Mouse (Mus musculus) heart, adult 9 months (tissue): ENCODE data around the gene Ssr1.

Experiments
- DNase-seq, 2 experiments: peaks; one replicate each; pipeline ENCODE4 v3.0.0; 2022; ENCODE audit warnings: low spot score in 2 of 2

The Ssr1 gene

DNA sequence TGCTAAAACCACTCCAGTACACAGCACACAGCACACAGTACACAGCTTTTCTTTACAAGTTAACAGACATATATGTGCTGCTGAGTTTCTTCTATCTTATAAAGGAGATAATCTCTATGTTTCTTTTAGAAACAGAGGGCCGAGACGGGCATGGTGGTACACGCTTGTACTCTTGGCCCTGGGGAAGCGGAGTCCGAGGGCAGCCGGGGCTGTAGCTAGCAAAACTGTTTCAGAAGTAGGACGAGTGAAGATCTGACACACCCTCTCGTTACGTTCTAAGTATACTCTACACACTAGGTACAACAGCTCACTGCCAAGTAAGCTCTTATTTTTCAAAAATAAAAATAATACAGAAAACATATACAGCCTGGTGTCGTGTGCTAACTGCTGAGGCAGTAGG lies 13.7 kb downstream of the Ssr1 start:
- DNase-seq, result no peak

DNA sequence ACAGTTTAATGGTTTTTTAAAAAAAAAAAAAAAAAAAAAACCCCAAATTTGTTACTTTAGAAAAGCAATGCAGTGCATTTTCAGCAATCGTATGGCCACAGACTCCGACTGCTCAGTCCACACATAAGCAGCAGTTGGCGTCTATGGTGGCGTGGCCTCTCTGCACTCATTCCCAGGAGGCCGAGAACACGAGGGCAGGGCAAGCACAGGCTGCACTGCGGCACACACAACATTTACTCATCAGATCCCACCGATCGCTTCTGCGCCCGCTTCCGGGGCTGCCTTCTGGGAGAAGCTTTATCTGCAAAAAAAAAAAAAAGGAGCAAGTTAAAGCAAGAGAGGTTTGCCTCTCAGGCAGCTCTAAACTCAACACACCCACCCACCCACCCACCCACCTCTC lies 14.5 kb downstream of the Ssr1 start:
- no peak for DNase-seq

DNA sequence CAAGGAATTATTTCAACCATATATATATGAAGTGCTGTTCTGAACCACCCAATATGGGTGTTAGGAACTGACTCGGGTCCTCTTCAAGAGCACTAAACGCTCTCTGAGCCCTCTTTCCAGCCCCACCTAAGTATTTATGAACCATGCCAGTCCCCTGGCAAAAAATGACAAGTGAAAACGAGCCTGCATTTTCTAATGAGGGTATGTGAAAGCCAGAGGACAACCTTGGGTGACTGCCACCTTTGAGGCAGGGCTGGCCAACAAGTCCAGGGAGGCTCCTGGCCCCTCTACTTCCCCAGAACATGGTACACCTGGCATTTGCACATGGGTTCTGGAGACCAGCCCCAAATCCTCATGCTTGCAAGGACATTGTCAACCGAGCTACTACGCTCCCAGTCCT lies 19.3 kb downstream of the Ssr1 start:
- no peak for DNase-seq

DNA sequence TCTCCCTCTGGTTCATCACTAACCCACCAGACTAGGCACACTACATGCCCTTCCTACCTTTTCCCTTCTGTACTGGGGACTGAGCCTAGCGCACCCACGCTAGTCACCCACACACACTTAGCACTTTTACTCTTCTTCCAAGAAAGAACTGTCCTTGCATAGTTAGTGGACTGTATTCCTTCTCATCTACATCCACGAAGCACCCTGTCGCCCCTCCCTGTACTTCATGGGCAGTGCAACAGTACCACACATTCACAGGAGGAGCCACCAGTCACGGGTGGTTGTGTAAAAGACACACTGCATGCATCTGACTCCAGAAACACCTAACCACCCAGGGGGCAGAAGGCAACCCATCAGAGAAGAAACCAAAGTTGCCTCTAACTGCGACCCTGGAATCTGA lies 20.0 kb downstream of the Ssr1 start:
- no peak for DNase-seq

DNA sequence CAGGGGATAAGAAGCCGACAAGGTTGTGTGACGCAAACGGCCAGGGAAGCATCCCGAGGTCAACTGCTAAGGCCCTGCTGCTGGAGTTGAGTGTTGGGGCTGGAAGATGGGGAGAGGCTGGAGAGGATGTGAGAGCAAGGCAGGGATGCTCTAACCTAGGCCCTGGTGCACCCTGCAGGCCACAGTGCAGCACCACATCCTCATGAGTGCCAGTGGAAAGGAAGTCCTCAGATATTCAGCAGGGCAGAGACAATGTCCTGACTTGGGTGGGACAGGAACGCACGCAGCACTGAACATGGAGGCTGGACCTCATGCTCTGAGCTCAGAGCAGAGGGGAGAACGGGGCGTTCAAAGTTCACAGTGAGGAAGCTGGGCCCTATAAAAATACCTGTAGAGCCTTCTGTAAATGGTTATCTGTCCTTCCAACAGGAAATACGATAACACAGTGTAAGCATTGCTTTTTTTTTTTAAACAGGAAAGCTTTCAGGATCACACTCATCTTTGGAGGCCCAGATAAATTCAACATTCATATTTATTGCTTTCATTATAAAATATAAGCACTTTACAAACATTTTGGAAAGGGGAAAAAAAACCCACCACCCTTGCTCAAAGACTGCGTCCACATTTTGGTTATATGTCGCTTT lies 23.0 kb downstream of the Ssr1 start:
- DNase-seq, result no peak

DNA sequence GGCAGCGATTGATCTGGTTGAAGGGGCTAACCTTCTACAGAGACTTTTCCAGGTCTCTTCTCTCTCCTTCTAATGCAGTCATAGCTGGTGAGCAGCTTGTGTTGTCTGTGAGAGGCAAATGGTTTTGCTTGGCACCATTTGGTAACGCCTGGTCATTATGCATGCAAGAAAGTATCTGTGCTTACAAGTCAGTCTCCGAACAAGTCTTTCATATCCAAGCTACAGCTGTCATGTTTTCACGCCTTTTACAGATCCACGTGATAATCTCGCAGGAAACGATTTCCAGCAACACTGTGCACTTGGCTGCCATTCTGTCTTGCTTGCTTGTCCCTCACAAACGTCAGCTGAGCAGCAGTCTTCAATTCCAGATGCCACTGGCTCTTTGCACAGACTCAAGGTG lies 24.0 kb downstream of the Ssr1 start:
- no peak for DNase-seq

DNA sequence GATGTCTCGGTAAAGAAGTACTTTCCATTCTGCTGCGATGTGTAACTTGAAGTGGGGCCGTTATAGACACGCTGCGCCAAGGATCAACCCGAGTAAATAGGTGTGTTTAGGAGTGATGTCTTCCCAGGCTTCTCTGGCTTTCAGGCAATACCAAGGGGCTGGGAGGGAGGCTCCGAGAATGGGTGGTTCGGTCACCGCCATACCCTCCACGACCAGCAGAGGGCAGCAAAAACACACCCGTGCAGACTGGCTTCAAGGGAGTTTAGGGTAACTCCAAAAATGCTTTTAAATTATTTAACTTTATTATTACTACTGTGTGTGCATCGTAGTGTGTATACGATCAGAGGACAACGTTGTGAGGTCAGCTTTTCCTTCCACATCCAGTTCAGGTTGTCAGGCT lies 24.7 kb downstream of the Ssr1 start:
- DNase-seq, result peak; percentile 69 to 74

DNA sequence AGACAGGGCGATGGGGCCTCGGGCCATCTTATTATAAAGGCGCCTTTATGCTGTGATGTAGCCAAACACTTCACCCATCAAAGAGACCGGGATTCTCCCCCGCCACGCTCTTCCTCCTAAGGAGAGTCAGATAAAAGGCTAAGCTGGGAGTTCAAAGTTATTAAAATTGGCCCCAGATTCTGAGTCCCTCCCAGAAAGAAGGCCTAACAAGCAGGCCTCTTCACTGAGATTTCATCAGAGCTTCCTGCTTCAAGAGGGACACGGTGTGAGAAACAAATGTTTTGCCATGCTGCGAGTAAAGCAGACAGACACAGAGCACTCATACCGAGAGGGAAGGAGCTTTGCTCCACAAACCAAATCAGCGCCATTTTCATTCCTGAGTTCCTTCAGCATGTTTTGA lies 26.5 kb downstream of the Ssr1 start:
- DNase-seq, result no peak

DNA sequence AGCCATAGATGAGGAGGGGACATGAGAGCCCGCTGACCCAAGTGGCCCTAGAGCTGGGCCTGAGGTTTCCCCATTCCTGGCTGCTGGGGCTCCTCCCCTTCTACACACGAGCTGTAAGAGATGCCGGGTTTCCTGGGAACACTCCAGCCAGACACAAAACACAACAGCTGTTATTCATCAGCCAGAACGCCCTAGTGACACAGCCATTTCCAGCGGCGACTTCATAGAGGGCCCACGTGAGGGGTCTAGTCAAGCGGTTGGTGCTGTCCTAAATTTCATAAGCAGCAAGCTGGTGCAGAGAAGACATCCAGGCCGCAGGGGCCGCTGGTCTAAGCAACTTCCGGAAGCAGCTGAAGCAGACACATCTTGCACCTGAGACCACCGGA lies 27.0 kb downstream of the Ssr1 start:
- DNase-seq, result no peak

DNA sequence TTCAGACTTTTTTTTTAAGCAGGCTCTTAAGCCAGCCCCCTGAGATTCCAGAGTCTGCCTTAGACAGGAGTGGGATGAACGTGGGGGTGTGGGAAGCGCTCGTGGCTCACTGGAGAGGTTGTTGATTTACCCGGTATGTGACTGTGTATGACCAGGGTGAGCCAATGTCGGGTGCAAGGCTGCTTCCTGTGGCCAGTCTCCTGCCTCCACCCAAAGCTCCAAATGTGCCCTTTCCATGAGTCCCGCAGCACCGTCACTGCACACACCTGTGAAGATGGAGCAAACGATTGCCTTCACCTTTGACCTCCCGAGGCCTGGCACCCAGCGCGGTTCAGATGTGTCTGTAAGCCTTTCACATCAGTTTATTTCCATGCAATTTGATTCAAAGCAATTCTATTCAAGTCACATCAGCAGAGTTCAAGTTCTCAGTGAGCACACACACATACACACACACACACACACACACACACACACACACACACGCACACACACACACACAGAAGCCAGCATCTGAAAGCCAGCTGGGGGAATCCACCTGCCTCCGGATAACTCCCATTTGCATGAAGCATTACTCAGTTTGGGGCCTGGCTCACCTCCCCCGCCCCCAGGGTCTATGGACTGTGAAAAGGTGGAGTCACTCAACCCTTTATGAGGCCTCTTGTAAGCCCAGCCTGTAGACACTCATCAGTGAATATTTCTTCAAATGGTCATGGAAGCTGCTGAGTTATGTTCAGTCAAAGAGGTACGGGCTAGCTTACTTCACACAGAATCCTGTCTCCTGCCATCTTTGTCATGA lies 27.6 kb downstream of the Ssr1 start:
- no peak for DNase-seq

DNA sequence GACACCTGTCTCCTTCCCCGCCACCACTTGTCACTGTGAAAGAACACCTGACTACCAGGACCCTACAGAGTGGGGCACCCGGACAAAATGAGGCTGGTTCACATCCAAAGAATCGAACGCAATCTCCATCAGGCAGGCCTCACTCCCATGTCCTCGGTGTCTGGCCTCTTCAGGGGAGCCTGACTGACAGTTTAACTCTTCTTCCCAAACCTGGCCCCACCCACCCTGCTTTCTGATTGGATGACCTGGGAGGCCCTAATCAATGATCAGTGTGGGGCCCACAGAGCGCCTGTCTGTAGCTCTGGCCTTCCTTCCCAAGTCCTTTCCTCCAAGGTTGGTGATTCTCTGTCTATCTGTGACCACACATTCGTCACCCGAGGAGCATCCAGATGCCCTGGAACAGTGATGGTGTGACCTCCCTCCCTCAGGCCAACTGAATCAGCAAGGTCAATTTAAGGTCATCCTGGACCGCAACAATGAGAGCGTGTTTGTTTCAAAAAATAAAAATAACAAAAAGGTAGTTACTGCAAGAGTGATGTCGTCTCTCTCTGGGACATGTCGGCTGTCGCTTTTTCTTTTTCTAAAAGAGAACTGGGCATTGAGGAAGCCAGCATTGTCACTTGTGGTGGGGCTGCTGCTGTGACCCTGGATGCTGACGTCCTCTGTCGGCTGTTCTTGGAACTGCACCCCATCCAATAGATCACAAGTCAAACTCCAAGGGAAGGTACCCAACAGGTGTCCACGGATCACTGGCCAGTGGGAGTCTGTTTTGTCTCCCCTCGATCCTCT lies 28.7 kb downstream of the Ssr1 start:
- DNase-seq, result no peak

DNA sequence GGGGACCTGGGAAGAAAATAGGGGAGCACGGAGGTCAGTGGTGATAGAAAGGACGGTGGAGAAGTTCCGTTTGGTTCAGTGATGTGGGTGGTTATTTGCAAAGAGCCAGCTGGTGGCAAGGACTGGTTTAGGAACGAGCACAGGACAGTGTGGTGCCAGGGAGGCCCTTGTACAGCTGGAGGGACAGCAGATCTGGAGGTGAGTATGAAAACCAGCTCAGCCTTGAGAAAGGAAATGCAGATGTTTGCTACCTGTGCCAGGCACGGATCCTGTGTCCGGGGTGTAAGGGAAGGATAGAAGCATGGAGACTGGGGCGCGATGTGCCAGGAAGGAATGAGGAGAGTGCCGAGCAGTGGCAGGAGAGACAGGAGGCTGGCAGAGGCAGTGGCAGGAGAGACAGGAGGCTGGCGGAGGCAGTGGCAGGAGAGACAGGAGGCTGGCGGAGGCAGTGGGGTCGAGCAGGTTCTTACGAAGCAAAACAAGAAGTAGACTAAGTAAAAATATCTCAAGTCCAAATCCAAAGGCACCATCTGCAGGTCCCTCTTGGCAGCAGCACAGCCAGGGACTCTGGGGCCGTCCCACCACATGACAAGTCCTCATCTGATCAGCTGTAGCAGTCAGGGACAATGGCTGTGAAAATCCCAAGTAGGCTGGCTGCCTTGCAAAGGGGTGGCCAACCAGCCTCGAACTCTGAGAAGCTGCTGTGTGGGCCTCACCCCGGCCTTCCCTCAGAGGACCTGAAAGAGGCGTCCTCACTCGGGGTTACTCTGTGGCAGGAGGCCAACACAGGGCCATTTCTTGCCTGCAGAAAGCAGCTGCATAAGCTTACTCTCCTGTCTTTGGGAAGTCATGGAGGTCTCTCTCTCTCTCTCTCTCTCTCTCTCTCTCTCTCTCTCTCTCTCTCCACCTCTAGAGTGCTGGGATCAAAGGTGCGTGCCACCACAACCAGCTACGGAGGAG lies 29.6 kb downstream of the Ssr1 start:
- DNase-seq, result no peak

DNA sequence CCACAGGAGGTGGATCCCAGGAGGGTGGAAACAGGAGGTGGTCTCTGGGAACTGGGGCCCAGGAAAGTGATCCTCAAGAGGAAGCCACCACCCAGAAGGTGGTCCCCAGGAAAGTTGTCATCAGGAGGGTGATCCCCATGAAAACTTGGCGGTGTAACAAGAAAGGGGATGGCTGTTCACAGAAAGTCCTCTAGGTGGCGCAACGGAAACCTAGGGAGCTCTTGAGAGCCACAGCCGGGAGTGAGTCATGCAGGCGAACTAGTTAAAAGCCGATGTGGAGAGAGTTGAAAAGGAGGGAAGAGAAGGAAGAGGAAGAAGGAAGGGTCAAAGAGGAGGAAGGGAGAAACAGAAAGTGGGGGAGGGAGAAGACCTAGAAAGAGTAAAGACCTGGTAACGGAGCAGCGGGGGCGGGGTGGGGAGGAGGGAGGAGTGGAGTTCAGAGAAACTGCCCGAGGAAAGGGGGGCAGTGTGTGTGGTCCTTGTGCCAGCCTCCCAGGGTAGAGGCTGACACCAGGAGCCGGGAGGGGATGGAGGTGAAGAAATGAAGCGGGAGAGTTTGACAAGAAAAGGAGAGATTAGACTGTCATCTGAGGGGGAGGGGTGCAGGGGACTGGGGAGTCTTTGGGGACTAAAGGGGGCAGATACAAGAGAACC lies 30.5 kb downstream of the Ssr1 start:
- DNase-seq, result peak; percentile 80 to 81

DNA sequence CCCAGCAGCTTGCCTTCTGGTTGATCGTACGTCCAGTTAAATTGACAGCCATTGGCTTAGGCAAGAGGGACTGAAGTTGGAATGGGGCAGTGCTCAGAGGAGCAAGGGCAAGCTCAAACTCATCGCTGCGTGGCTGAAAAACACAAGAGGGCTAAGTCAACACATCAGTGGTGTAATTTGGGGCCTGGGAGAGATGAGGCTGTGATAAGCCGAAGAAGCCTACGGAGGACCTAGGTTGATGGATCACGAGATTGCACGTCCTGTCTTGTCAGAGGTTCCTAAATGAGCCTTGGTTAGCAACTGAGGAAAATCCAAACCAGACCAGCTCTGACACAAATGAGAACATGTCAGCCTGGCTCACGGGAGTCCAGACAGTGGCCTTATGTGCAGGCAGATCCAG lies 31.5 kb downstream of the Ssr1 start:
- no peak for DNase-seq

DNA sequence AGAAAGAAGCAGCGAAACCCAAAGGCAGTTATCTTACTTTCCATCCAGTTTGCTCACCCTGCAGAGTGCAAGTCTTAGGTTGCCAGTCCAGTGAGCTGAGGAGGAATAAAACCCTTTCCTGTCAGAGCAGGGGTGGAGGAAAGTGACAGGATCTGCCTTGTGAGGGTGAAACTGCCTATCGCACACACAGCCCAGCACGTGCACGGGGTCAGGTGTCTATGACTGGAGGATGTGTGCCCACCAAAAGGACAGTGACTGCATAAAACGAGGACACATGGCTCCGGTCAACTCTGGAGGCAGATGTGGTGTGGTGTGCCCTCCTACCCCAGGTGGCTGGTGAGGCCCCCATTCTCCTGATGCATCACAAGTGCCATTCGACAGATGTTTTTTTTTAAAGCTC lies 34.1 kb downstream of the Ssr1 start:
- no peak for DNase-seq

DNA sequence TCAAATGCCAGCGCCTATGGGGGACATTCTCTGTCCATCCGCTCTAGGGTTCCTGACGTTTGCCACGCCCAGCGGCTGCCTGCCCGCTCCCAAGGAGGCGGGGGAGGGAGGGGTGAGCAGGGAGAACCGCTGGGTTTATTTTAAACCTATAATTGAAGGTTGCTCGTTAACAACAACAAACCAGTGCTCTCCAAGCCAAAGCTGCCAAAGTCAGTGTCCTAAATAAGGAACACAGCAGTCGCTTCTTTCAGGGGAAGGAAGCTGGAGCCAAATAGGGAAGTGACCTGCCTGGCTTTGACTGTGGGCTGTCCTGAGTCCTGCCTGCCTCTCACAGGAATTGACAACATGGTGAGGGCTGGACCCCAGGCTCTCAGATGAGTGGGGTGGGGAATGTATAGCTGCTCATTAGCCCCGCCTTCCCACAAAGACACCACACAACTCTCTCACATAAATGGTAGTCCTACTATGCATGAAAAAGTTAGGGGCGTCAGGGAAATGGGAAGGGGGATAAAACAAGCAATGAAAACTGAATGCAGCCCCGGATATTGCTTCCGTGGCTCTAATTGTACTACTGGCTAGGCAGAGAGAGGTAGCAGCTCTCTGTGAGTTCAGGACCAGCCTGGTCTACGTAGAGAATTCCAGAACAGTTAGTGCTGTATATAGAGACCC lies 34.6 kb downstream of the Ssr1 start:
- peak; percentile 52 to 62 for DNase-seq

DNA sequence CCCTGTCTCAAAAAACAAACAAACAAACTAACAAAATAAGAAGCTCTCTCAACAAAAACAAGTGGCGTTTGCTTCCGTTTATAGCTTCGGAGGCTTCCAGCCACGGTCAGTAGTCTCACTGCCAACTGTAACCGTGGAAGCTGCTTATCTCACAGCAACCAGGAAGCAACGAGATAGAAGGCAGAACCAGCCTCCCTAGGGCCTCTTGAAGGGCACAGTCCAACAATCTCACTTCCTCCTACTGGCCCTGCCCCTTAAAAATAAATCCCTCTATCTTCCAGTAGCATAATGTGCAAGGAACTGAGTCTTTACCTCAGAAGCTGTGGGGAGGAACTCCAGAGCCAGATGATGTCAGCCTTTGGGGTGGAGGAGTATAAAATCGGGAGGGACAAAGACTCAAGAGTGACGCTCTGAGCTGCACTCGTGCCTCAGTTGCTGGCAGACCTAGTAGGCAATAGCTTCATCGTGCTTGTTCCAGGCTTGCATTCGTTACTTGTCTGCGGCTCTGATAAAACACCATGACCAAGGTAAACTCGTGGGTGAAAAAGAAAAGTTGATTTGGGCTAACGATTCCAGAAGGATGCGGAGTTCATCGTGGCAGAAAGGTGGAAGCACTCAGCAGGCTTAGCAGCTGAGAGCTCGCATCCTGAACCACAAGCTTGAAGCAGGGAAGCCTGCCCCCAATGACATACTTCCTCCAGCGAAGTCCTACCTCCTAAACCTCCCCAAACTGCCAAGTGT lies 35.3 kb downstream of the Ssr1 start:
- peak; percentile 23 to 45 for DNase-seq

DNA sequence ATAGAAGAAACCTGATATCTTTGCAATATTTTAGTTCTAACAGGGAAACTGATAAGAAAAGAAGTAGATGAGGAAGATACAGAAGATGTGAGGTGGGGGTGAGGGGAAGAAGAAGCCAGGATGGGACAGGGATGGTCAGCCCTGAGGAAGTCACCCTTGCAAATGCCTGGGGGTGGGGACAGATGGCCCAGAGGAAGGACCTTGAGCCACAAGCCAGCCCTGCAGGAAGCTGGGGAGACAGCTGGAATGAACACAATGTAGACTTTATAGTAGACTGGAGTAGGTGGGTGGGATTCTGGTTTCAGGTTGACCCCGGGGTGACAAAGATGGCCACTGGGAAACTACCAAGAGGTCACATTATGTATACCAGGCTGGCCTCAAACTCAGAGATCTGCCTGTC lies 39.7 kb downstream of the Ssr1 start:
- no peak for DNase-seq

DNA sequence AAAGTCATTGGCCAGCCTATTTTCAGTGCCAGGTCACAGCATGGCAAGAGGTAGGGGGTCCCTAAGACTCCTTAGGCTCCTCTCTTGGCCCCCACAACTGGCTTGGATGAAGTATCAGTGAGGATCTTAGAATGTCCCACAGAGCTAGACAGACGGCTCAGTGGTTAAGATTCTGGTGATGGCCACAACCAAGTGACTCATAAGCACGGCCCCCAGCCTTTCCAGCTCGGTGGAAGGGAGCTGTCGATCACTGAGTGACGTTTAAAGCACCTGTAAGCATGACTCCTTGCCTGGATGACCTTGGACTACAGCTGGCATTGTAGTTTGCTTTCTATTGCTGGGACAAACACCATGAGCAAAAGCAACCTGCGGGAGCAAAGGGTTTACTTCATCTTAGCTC lies 41.0 kb downstream of the Ssr1 start:
- DNase-seq, result no peak

DNA sequence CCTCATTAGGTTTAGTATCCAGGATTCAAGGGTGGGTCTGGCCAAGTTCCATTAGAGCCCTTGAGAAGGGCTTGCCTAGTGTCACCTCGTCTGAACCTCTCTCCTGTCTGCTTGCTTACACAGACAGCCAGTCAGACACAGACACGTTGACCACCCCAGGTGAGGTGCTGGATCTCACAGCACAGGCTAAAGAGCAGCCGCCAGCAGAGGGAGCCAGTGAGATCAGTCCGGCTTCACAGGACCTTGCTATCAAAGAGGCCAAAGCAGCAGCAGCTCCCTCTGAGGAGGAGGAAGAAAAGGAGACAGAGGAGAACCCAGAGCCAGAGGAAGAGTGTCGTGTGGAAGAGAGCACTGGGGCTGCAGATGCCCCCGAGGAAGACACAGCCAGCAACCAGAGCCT lies 47.3 kb downstream of the Ssr1 start:
- DNase-seq, result peak; percentile 50 to 75
